Comparison of ENCODE assay signal across 15 mouse cellular contexts in genomic region chr5:51478319-51478994, GRCm38 (mm10).
DNase-seq lines count a peak whose midpoint lies in the region; ATAC-seq and TF ChIP-seq lines count a peak whose summit lies in the region.
"Had no signal": no experiment of that assay in that cellular context is flagged by ENCODE, and none has a peak within 500 bp of the region (broad histone marks: within the 10 kb centered on the region; RNA-seq: fewer than 3 reads in every experiment).

No protein-coding gene starts in this region.

- no peak overlapping the region for H3K9ac ChIP-seq in heart, embryonic 13.5 days
- no peak overlapping the region for H3K9ac ChIP-seq in liver, embryonic 16.5 days (ENCODE audit: low read depth, low read length)
- no peak overlapping the region for H3K9ac ChIP-seq in liver, embryonic 12.5 days

- no peak overlapping the region for H3K4me2 ChIP-seq in heart, embryonic 13.5 days
- H3K4me2 ChIP-seq in liver, embryonic 16.5 days (ENCODE audit: low read depth, low read length) = no peak overlapping the region
- no peak overlapping the region for H3K4me2 ChIP-seq in liver, embryonic 12.5 days

- peaks cover 37% of the 10 kb centered on the region for H3K4me1 ChIP-seq in heart, embryonic 13.5 days
- no peaks in the 10 kb centered on the region; the same call in 1 of the 2 replicates for H3K4me1 ChIP-seq in liver, embryonic 16.5 days (ENCODE audit: control insufficient read depth, low read depth, low read length)
- no peaks in the 10 kb centered on the region for H3K4me1 ChIP-seq in liver, embryonic 12.5 days

- H3K27ac ChIP-seq in heart, embryonic 13.5 days (replicated peaks) = peak overlapping the region; percentile 68
- no peak overlapping the region for H3K27ac ChIP-seq in liver, embryonic 16.5 days (ENCODE audit: low read length)
- no peak overlapping the region for H3K27ac ChIP-seq in liver, embryonic 12.5 days
- H3K27ac ChIP-seq in gastrocnemius, adult 2 months = no peak overlapping the region

- DNase-seq in heart, adult 18-20 months = no peak
- DNase-seq in embryo, embryonic 9.5 days (ENCODE audit: extremely low spot score) = peak; percentile 35
- peak; percentile 85 for DNase-seq in mesoderm, embryonic 11.5 days (ENCODE audit: low read depth, low spot score)
- DNase-seq in left cerebral cortex, postnatal 14 days (ENCODE audit: low spot score in 2 of 2) = no peak
- no peak for DNase-seq in gastrocnemius, adult 2 months
- DNase-seq: adrenal gland, postnatal 36 days; cerebellum, adult 8-10 months; heart, postnatal 14 days; layer of hippocampus, adult 9-11 months; lung, postnatal 36 days; thymus, adult 2 months had no signal

- intact Hi-C loops in left cerebral cortex, postnatal 14 days (cut with DNase I) = no loop called here
- intact Hi-C loops in gastrocnemius, adult 2 months (cut with DNase I) = no loop called here

- peaks cover 28% of the 10 kb centered on the region for H3K36me3 ChIP-seq in heart, embryonic 13.5 days
- no peaks in the 10 kb centered on the region for H3K36me3 ChIP-seq in liver, embryonic 16.5 days (ENCODE audit: control insufficient read depth, insufficient read depth)
- no peaks in the 10 kb centered on the region for H3K36me3 ChIP-seq in liver, embryonic 12.5 days

- ATAC-seq in heart, embryonic 13.5 days (ENCODE audit: extremely low read depth, insufficient number of reproducible peaks, low FRiP score, low TSS enrichment) = no peak
- peak; percentile 71 for ATAC-seq in liver, embryonic 16.5 days (ENCODE audit: low read depth)
- no peak for ATAC-seq in liver, embryonic 12.5 days
- ATAC-seq: CD4-positive, CD25-positive, alpha-beta regulatory T cell, adult 4 months had no signal

- TF ChIP-seq CTCF in gastrocnemius, adult 2 months (IDR thresholded peaks at IDR 0.05) = no peak

- WGBS in heart, embryonic 13.5 days = 33% methylated on average over 7 of the region's 7 CpGs
- 58% methylated on average over 7 of the region's 7 CpGs for WGBS in liver, embryonic 16.5 days (ENCODE audit: insufficient replicate concordance)
- 67% methylated on average over 7 of the region's 7 CpGs for WGBS in liver, embryonic 12.5 days (ENCODE audit: insufficient replicate concordance)

- H3K27me3 ChIP-seq in heart, embryonic 13.5 days (replicated peaks) = no peaks in the 10 kb centered on the region
- H3K27me3 ChIP-seq in liver, embryonic 16.5 days (ENCODE audit: control insufficient read depth, insufficient read depth, low read depth, low read length) = no peaks in the 10 kb centered on the region
- H3K27me3 ChIP-seq in liver, embryonic 12.5 days (replicated peaks) = no peaks in the 10 kb centered on the region

- no peak overlapping the region for H3K4me3 ChIP-seq in heart, embryonic 13.5 days
- no peak overlapping the region for H3K4me3 ChIP-seq in liver, embryonic 16.5 days (ENCODE audit: low read depth, low read length)
- no peak overlapping the region for H3K4me3 ChIP-seq in liver, embryonic 12.5 days
- H3K4me3 ChIP-seq in gastrocnemius, adult 2 months = no peak overlapping the region

- no peaks in the 10 kb centered on the region for H3K9me3 ChIP-seq in heart, embryonic 13.5 days
- H3K9me3 ChIP-seq in liver, embryonic 16.5 days (replicated peaks; ENCODE audit: control insufficient read depth, low read length) = no peaks in the 10 kb centered on the region
- no peaks in the 10 kb centered on the region for H3K9me3 ChIP-seq in liver, embryonic 12.5 days (replicated peaks)

Comparison
In these comparisons a context has a peak if more than half of its experiments do, and no peak if none do; other contexts are left out.
1. DNase-seq: peak in embryo, embryonic 9.5 days (single experiment) and mesoderm, embryonic 11.5 days (single experiment); none in heart, adult 18-20 months (0 of 2), left cerebral cortex, postnatal 14 days (0 of 2) and gastrocnemius, adult 2 months (single experiment).